Mouse (Mus musculus): ENCODE measurements at regions not wholly inside any gene's neighbourhood (a gene's known extent, or its start where the extent isn't known, plus 50 kb on each side); places are given as distances from the start of the nearest gene placed in this dataset.
"Not testable (repeated sequence)": the region's sequence is repeated elsewhere in the genome, so short reads cannot be mapped to it uniquely, and the experiment has no call there.

GRCm38 (mm10) chr7:138467386-138467785 is 69.9 kb upstream of the Tcerg1l start:
- TF ChIP-seq USF1 (IDR thresholded peaks at IDR 0.05; ENCODE audit: low read depth) (no peak), CTCF (IDR thresholded peaks at IDR 0.05; ENCODE audit: control insufficient read depth, insufficient read depth, insufficient read length) (no peak), FOSL1 (IDR thresholded peaks at IDR 0.05; ENCODE audit: insufficient read depth, low read length, poor library complexity, severe bottlenecking) (no peak), MYOD1 (IDR thresholded peaks at IDR 0.05; ENCODE audit: control insufficient read depth, insufficient read length, low read depth) (no peak)
- no peak overlapping the region for H3ac ChIP-seq (ENCODE audit: control insufficient read depth, insufficient read length, low read depth)
- H3K36me3 ChIP-seq (ENCODE audit: control insufficient read depth, insufficient read depth), result no peaks in the 10 kb centered on the region

GRCm38 (mm10) chr7:138457964-138458363 is 60.4 kb upstream of the Tcerg1l start:
- H3K27me3 ChIP-seq (ENCODE audit: control insufficient read depth, insufficient read depth, insufficient read length), result no peaks in the 10 kb centered on the region
- no peak for TF ChIP-seq USF1 (IDR thresholded peaks at IDR 0.05; ENCODE audit: low read depth)
- no peak for TF ChIP-seq FOSL1 (IDR thresholded peaks at IDR 0.05; ENCODE audit: insufficient read depth, low read length, poor library complexity, severe bottlenecking)
- no peak for TF ChIP-seq CTCF (IDR thresholded peaks at IDR 0.05; ENCODE audit: control insufficient read depth, insufficient read depth, insufficient read length)
- no peak for TF ChIP-seq MYOD1 (IDR thresholded peaks at IDR 0.05; ENCODE audit: control insufficient read depth, insufficient read length, low read depth)
- no peak for TF ChIP-seq CEBPB (IDR thresholded peaks at IDR 0.05; ENCODE audit: low read depth)
- H3ac ChIP-seq (ENCODE audit: control insufficient read depth, insufficient read length, low read depth), result no peak overlapping the region
- no peak overlapping the region for H3K4me3 ChIP-seq (ENCODE audit: insufficient read depth, poor library complexity, severe bottlenecking)
- H3K79me2 ChIP-seq (ENCODE audit: control insufficient read depth, insufficient read depth), result no peaks in the 10 kb centered on the region
- H3K79me3 ChIP-seq (ENCODE audit: low read depth), result no peaks in the 10 kb centered on the region
- H3K36me3 ChIP-seq (ENCODE audit: control insufficient read depth, insufficient read depth), result no peaks in the 10 kb centered on the region

More at GRCm38 (mm10) chr7:138467386-138467785, 69.9 kb upstream of the Tcerg1l start:
- Histone ChIP-seq H3K79me3 (ENCODE audit: low read depth) (no peaks in the 10 kb centered on the region), H3K27me3 (ENCODE audit: control insufficient read depth, insufficient read depth, insufficient read length) (no peaks in the 10 kb centered on the region), H3K4me3 (ENCODE audit: insufficient read depth, poor library complexity, severe bottlenecking) (no peak overlapping the region), H3K79me2 (ENCODE audit: control insufficient read depth, insufficient read depth) (no peaks in the 10 kb centered on the region)

- Histone ChIP-seq H3K79me2 (ENCODE audit: control insufficient read depth, insufficient read depth) (no peaks in the 10 kb centered on the region), H3K79me3 (ENCODE audit: low read depth) (no peaks in the 10 kb centered on the region), H3K27me3 (ENCODE audit: control insufficient read depth, insufficient read depth, insufficient read length) (no peaks in the 10 kb centered on the region), H3ac (ENCODE audit: control insufficient read depth, insufficient read length, low read depth) (no peak overlapping the region), H3K36me3 (ENCODE audit: control insufficient read depth, insufficient read depth) (no peaks in the 10 kb centered on the region), H3K4me3 (ENCODE audit: insufficient read depth, poor library complexity, severe bottlenecking) (no peak overlapping the region)
- TF ChIP-seq CTCF (IDR thresholded peaks at IDR 0.05; ENCODE audit: control insufficient read depth, insufficient read depth, insufficient read length) (no peak), CEBPB (IDR thresholded peaks at IDR 0.05; ENCODE audit: low read depth) (no peak), USF1 (IDR thresholded peaks at IDR 0.05; ENCODE audit: low read depth) (no peak), MAX (IDR thresholded peaks at IDR 0.05) (no peak), MYOG (IDR thresholded peaks at IDR 0.05; ENCODE audit: control insufficient read depth, extremely low read depth, insufficient read length) (no peak), FOSL1 (IDR thresholded peaks at IDR 0.05; ENCODE audit: insufficient read depth, low read length, poor library complexity, severe bottlenecking) (no peak), MYOD1 (IDR thresholded peaks at IDR 0.05; ENCODE audit: control insufficient read depth, insufficient read length, low read depth) (no peak)
These were observed 57.8 kb upstream of the Tcerg1l start for GRCm38 (mm10) chr7:138455371-138455770.

- not testable (repeated sequence) for H3K36me3 ChIP-seq (ENCODE audit: control insufficient read depth, insufficient read depth); H3K79me3 ChIP-seq (ENCODE audit: low read depth); H3K4me3 ChIP-seq (ENCODE audit: insufficient read depth, poor library complexity, severe bottlenecking); H3K27me3 ChIP-seq (ENCODE audit: control insufficient read depth, insufficient read depth, insufficient read length); H3K79me2 ChIP-seq (ENCODE audit: control insufficient read depth, insufficient read depth); H3ac ChIP-seq (ENCODE audit: control insufficient read depth, insufficient read length, low read depth)
These were observed 57.1 kb upstream of the Tcerg1l start for GRCm38 (mm10) chr7:138454498-138455225.

GRCm38 (mm10) chr7:138451321-138451720 is 53.8 kb upstream of the Tcerg1l start:
- Histone ChIP-seq H3K79me3 (ENCODE audit: low read depth) (no peaks in the 10 kb centered on the region), H3ac (ENCODE audit: control insufficient read depth, insufficient read length, low read depth) (no peak overlapping the region), H3K36me3 (ENCODE audit: control insufficient read depth, insufficient read depth) (no peaks in the 10 kb centered on the region), H3K79me2 (ENCODE audit: control insufficient read depth, insufficient read depth) (no peaks in the 10 kb centered on the region), H3K4me3 (ENCODE audit: insufficient read depth, poor library complexity, severe bottlenecking) (no peak overlapping the region), H3K27me3 (ENCODE audit: control insufficient read depth, insufficient read depth, insufficient read length) (no peaks in the 10 kb centered on the region)
- TF ChIP-seq CEBPB (IDR thresholded peaks at IDR 0.05; ENCODE audit: low read depth), result no peak
- no peak for TF ChIP-seq USF1 (IDR thresholded peaks at IDR 0.05; ENCODE audit: low read depth)
- TF ChIP-seq MYOD1 (IDR thresholded peaks at IDR 0.05; ENCODE audit: control insufficient read depth, insufficient read length, low read depth), result no peak
- TF ChIP-seq MYOG (IDR thresholded peaks at IDR 0.05; ENCODE audit: control insufficient read depth, extremely low read depth, insufficient read length), result no peak
- TF ChIP-seq FOSL1 (IDR thresholded peaks at IDR 0.05; ENCODE audit: insufficient read depth, low read length, poor library complexity, severe bottlenecking), result no peak
- no peak for TF ChIP-seq MAX (IDR thresholded peaks at IDR 0.05)
- TF ChIP-seq CTCF (IDR thresholded peaks at IDR 0.05; ENCODE audit: control insufficient read depth, insufficient read depth, insufficient read length), result no peak

GRCm38 (mm10) chr7:138448519-138448918 is 51.0 kb upstream of the Tcerg1l start:
- Histone ChIP-seq H3K4me3 (ENCODE audit: insufficient read depth, poor library complexity, severe bottlenecking) (no peak overlapping the region), H3K79me3 (ENCODE audit: low read depth) (no peaks in the 10 kb centered on the region), H3K36me3 (ENCODE audit: control insufficient read depth, insufficient read depth) (no peaks in the 10 kb centered on the region), H3ac (ENCODE audit: control insufficient read depth, insufficient read length, low read depth) (no peak overlapping the region), H3K79me2 (ENCODE audit: control insufficient read depth, insufficient read depth) (no peaks in the 10 kb centered on the region), H3K27me3 (ENCODE audit: control insufficient read depth, insufficient read depth, insufficient read length) (no peaks in the 10 kb centered on the region)
- no peak for TF ChIP-seq MAX (IDR thresholded peaks at IDR 0.05)

Measured in C2C12 (cell line).